In the genomic region with DNA sequence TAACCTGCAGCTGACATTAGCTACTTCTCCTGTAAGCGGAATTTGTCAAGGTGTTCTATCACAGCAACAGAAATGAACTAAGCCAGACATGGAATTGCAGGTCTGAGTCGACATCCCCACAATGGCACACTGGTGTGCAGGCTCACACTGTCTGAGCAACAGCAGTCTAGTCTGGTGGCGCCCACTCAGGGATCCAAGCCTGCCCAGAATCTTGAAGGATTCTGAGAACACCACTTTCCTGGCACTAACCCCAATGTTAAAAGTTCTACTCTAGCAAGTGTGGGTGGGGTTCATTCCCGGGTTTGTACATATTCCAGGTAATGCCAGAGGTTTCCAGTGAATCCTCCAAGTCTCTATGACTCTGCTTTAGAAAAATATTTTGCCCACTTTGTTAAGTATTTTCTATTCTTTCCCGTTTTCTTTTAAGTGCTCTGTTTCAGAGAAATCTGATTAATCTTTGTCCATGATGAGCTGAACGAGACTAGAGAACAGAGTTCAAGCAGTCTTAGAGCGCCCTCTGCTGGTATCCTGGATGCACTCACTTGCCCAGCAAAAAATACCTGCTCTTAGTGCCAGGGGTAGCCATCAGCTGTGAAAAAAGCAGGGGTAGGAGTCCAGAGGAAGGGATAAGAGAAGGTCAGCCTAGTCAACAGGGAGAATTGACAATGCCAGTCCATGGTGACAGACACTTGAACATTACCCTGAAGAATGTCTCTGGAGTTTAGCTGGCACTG, we compare ENCODE assay signal across 8 mouse cellular contexts. TPM values are rescaled to one million over a fixed set of nuclear protein-coding genes. Genes with fewer than 3 reads are reported as not detected.
A peak's percentile ranks its signal among the peaks of the same experiment; 100 is the strongest.
DNase-seq lines count a peak whose midpoint lies in the region; ATAC-seq and TF ChIP-seq lines count a peak whose summit lies in the region.

No protein-coding gene starts in this region.

- H3K27ac ChIP-seq in gastrocnemius, adult 2 months = no peak overlapping the region
- no peak overlapping the region for H3K27ac ChIP-seq in lung, embryonic 14.5 days (ENCODE audit: low read depth)

- peak; percentile 78 for DNase-seq in T-cell, adult 2 months (ENCODE audit: low spot score)
- DNase-seq in cerebellum, postnatal 25 days = peak; percentile 75 to 86
- peak; percentile 69 for DNase-seq in gastrocnemius, adult 2 months
- peak; percentile 79 for DNase-seq in kidney, postnatal 14 days
- DNase-seq in lung, embryonic 14.5 days = peak; percentile 94
- DNase-seq in ovary, postnatal 10 days (ENCODE audit: low spot score) = peak; percentile 30
- DNase-seq in thymus, postnatal 0 days (ENCODE audit: low spot score) = peak; percentile 90

- H3K79me2 ChIP-seq in C2C12 (ENCODE audit: control insufficient read depth, insufficient read depth) = peaks cover 8% of the 10 kb centered on the region

- no peaks in the 10 kb centered on the region for H3K4me1 ChIP-seq in lung, embryonic 14.5 days (ENCODE audit: insufficient read depth)

- TF ChIP-seq CTCF in C2C12 (IDR thresholded peaks at IDR 0.05; ENCODE audit: control insufficient read depth, insufficient read depth, insufficient read length) = peak; percentile 42
- peak; percentile 94 for TF ChIP-seq CTCF in gastrocnemius, adult 2 months (IDR thresholded peaks at IDR 0.05)
- TF ChIP-seq CTCF in lung, embryonic 14.5 days (IDR thresholded peaks at IDR 0.05; ENCODE audit: low read depth) = peak; percentile 94

- no peaks in the 10 kb centered on the region for H3K9me3 ChIP-seq in lung, embryonic 14.5 days (ENCODE audit: low read depth, low read length)

- no peak overlapping the region for H3K4me2 ChIP-seq in lung, embryonic 14.5 days

- no peaks in the 10 kb centered on the region for H3K27me3 ChIP-seq in C2C12 (ENCODE audit: control insufficient read depth, insufficient read depth, insufficient read length)
- no peaks in the 10 kb centered on the region for H3K27me3 ChIP-seq in lung, embryonic 14.5 days (ENCODE audit: insufficient read depth, low read length)

- WGBS in lung, embryonic 14.5 days = 52% methylated on average over 7 of the region's 7 CpGs

- peak; percentile 13; the same call in 1 of the 2 replicates for ATAC-seq in lung, embryonic 14.5 days (ENCODE audit: insufficient read depth)

- H3K36me3 ChIP-seq in C2C12 (ENCODE audit: control insufficient read depth, insufficient read depth) = peaks cover 10% of the 10 kb centered on the region
- H3K36me3 ChIP-seq in lung, embryonic 14.5 days (ENCODE audit: insufficient read depth) = peaks cover under 1% of the 10 kb centered on the region; the same call in 1 of the 2 replicates

- intact Hi-C loops in gastrocnemius, adult 2 months (cut with DNase I) = loop anchor here (5.0 to 10.0 kb wide), 2 partner anchors 191 to 243 kb away; partner anchors contain the start of gene 1700012B09Rik

- H3ac ChIP-seq in C2C12 (ENCODE audit: control insufficient read depth, insufficient read length, low read depth) = no peak overlapping the region

- no peak overlapping the region for H3K4me3 ChIP-seq in C2C12 (ENCODE audit: insufficient read depth, poor library complexity, severe bottlenecking)
- no peak overlapping the region for H3K4me3 ChIP-seq in gastrocnemius, adult 2 months
- H3K4me3 ChIP-seq in lung, embryonic 14.5 days (ENCODE audit: low read depth, low read length) = no peak overlapping the region

- no peak overlapping the region for H3K9ac ChIP-seq in lung, embryonic 14.5 days

- H3K79me3 ChIP-seq in C2C12 (ENCODE audit: low read depth) = peaks cover 2% of the 10 kb centered on the region

TF ChIP-seq in C2C12, 6 proteins besides CTCF, POLR2A, EP300 and RAD21:
- no peak for TF ChIP-seq MAX (IDR thresholded peaks at IDR 0.05)
- TF ChIP-seq CEBPB (IDR thresholded peaks at IDR 0.05; ENCODE audit: low read depth) = no peak
- TF ChIP-seq FOSL1 (IDR thresholded peaks at IDR 0.05; ENCODE audit: insufficient read depth, low read length, poor library complexity, severe bottlenecking) = no peak
- no peak for TF ChIP-seq MYOG (IDR thresholded peaks at IDR 0.05; ENCODE audit: control insufficient read depth, extremely low read depth, insufficient read length)
- no peak for TF ChIP-seq MYOD1 (IDR thresholded peaks at IDR 0.05; ENCODE audit: control insufficient read depth, insufficient read length, low read depth)
- TF ChIP-seq USF1 (IDR thresholded peaks at IDR 0.05; ENCODE audit: low read depth) = no peak

RNA-seq across cellular contexts. Expression of gene Panx1, which starts 29.9 kb away (rescaled TPM):
- 42.8 TPM for polyA plus RNA-seq in C2C12 (2012; fragmentation: generic; extraction: Trizol)
- total RNA-seq in gastrocnemius, adult 2 months (2021) = 10 to 100 TPM; 21.2 to 31.0 TPM
- 48.8 and 52.6 TPM in 2 replicates for polyA plus RNA-seq in lung, embryonic 14.5 days (2014; fragmentation: Nextera tagmentation; extraction: Ambion mirVana)
- 76.0 and 78.1 TPM in 2 replicates for polyA plus RNA-seq in thymus, postnatal 0 days (2015; fragmentation: Nextera tagmentation; extraction: Ambion mirVana)

Comparison
In these comparisons a context has a peak if more than half of its experiments do, and no peak if none do; other contexts are left out.
1. CTCF ChIP-seq: peak in every context shown above with its lines; median percentile 94 in gastrocnemius, adult 2 months; 94 in lung, embryonic 14.5 days; 42 in C2C12.
2. DNase-seq: peak in every context shown above with its lines; median percentile 94 in lung, embryonic 14.5 days; 90 in thymus, postnatal 0 days; 80 in cerebellum, postnatal 25 days; 79 in kidney, postnatal 14 days; 78 in T-cell, adult 2 months; 69 in gastrocnemius, adult 2 months; 30 in ovary, postnatal 10 days.